Mouse (Mus musculus) spleen, adult 12 weeks (tissue): ENCODE measurements around the gene Klf11.
A peak's percentile ranks its signal among the peaks of the same experiment; 100 is the strongest.

Experiments used
- DNase-seq: peaks from one replicate; pipeline ENCODE4 v3.0.0; 2022; ENCODE audit warnings: low spot score

The Klf11 gene

DNA sequence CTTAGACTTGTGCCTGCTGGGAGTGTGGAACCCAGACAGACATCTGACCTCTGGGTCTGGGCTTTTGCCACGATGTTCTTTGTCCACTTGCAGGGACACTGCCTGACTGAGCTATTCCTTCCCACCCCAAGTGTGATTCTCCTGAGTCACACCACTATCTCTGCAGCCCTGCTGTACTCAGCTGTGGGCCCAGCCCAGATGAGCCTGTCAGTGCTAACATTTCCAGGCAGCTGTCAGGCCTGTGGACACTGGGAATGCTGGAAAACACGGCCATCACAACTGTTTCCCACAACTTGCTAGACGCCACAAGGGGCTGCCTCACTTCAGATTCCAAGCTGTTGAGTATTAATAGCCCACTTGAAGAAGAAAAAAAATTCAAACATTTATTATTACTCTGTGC, 51.9 kb downstream of the Klf11 start:
- DNase-seq: peak; percentile 17

DNA sequence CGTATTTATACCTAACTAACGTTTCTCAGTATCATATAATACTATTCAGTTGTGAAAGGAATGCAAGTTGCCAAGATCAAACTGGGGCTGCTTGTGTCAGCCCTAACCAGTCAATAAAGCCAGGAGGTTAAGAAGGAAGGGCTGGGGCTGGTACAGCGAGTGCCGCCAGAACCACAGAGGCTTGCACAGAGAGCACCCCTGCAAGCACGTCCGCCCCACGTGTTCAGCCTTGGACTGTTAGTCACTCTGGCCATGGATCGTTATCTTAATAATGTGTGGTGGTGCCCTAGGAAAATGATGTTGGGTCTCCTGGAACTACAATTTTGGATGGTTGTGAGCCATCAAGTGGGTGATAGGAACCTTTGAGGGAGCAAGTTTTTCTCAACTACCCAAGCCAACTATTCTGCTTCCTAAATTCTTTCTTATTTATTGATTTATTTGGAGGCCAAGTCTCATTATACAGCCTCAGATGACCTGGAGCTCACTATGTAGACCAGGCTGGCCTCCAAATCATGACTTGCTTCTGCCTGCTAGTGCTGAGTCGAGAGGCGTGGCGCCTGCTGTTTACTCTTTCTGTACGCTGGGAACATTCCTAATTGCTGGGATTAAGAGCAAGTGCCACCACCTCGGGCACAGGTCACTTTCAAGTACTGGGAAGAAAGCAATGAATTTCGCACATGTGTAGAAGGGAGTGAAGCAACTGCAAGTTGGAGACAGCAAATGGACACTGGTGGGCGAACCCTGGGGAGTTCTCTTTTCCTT, 54.6 kb downstream of the Klf11 start:
- no peak for DNase-seq

DNA sequence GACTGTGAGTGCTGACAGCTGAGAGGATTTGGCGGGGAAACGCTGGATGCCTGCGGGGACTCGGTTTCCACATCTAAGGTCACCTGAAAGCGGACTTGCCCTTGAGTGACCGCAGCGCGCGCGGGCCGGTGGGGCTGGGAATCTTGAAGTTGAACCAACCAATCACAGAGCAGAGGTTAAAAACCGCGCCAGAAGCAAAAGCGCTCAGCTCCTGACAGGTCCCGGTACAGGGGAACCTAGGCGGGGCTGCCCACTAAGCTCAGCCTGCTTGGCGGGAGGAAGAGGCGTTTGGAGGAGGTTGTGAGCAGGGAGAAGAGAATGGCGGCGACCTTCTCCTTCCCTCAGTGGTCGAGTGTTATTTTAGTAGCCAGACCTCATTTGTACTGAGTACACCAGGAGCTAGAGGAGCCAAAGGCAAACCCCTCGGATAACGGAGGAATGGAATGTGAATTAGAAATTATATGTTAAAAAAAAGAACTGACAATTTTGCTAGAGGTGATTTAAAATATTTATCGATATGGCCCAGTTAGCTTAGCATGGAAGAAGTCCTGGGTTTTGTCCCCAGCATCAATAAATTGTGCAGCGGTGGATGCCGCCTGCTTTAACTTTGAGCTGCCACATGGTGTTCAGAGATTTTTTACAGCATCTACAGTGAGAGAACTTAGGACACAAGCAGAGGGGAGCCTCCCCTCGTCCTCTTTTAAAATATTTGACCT, 55.8 kb downstream of the Klf11 start:
- peak; percentile 72 for DNase-seq

DNA sequence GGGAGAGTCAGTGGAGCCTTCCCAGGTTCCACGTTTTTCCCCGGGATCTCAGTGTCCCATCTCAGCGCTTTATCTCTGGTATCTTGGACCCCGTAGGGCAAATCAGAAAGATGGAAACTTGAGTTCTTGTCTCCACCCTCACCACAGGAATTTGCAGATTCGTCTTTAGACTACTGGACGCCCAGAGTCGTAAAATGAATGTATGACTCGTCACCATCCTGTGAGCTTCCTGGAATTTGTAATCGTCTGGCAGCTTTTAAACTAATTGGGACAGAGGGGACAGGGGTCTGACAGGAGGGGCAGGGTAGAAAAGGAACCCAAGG, 56.4 kb downstream of the Klf11 start:
- peak; percentile 18 for DNase-seq

DNA sequence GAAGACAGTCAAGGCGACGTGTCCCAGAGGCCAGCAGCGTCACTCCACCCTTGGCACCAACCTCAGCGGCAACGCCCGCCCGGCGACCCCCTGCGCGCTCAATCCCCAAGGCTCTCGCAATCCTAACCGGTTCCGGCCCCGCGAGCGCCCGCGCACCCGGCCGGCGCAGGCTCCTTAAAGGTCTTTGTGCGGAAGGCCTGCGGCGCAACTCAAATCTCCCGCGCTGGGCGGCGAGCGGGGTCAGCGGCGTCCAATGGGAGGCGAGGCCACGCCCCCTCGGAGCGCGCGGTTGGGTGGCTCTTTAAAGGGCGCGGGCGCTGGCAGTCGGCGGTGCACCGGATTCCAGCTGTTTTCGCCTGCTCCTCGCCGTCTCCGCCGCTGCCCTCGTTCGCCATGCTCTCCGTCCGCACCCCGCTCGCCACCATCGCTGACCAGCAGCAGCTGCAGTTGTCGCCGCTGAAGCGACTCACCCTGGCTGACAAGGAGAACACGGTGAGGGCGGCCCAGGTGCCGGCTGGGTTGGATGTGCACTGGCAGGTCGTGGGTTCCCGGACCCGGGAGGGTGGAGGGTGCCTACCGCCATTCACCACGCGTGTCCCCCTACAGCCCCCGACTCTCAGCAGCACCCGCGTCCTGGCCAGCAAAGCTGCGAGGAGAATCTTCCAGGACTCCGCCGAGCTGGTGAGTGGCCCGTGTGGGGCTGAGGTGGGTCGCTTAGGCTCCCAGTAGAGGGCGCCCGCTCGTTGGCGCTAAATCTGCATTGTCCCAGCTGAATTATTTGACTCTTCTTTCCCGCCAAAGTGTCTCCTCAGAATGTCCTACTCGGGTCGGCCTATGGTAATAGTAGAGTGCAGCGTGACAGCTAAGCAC, 57.1 kb downstream of the Klf11 start, which contains the start of gene Rrm2:
Gene Rrm2 (plus strand): TSS at position 288 of the 870 bp plus-strand sequence.
- peak; percentile 93 for DNase-seq

DNA sequence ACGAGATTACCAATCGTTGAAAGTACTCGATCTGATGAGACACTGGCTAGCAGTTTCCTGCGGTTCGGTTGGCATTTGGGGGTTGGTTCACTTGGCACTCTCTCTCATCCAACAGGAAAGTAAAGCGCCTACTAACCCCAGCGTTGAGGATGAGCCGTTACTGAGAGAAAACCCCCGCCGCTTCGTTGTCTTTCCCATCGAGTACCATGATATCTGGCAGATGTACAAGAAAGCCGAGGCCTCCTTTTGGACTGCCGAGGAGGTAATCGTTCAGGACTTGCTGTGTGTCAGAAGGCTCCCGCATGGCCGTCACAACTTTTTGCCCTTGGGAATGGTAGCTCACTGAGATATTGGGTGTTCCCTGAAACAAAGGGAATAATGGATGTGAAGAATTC, 57.7 kb downstream of the Klf11 start:
- no peak for DNase-seq

DNA sequence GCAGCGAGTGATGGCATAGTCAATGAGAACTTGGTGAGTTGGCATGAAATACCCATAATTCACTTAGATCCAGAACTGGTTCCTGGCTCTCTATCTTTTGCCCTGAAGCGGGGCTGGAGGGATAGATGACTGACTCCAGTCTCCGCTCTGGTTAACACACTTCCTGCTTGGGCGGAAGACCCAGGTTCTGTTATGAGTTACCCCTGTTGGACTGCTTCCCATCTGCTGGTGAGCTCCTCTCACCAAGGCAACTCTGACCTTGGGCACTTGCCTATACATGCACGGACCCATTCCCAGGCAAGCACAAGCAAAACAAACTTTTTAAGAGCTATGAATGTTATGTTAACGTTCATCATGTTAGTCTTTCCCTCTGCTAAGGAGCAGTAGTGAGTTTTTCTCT, 58.3 kb downstream of the Klf11 start:
- DNase-seq: peak; percentile 22

DNA sequence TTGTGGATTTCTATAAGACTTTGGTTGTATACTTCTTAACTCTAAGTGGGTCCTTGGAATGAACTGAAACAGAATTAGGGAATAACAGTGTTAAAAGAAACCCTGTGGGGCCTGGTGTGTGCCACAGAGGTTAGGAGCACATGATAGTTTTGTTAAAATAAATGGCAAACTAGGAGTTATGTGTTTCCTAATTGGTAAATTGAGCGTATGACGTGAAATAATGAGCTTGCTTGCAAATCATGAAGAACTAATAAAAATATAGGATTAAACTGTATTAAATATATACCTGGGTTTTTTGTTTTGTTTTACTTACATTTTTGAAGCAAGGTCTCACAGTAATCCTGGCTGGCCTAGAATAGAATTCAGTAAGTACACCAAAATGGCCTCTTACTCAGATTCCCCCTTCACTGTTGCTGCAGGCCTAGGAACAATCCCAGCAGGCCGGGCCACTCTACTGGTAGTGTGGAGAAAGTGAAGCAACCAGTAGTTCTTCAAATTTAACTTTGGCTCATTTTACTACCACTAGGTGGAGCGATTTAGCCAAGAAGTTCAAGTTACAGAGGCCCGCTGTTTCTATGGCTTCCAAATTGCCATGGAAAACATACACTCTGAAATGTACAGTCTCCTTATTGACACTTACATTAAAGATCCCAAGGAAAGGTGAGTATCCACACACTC, 58.9 kb downstream of the Klf11 start:
- DNase-seq: peak; percentile 23

DNA sequence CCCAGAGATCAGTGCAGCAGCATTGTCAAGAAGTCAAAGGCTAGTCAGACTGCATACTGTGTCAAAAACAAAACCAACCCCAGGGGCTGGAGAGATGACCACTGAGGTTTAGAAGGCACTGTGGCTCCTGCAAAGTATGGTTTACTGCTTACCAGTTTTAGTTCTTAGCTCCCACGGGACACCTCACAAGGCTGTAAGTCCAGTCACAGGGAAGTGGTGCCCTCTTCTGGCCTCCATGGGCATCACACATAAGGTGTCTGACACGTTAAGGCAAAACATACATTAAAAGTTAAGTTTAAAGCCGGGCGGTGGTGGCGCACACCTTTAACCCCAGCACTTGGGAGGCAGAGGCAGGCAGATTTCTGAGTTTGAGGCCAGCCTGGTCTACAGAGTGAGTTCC, 59.6 kb downstream of the Klf11 start:
- peak; percentile 25 for DNase-seq
